Mouse (Mus musculus): ENCODE results near the gene Tial1.

- TF ChIP-seq CTCF (IDR thresholded peaks at IDR 0.05; ENCODE audit: low read depth) (no peak), EP300 (IDR thresholded peaks at IDR 0.05; ENCODE audit: low read depth) (no peak)
Observed at GRCm38 (mm10) chr7:128452731-128453130, 8.8 kb downstream of the Tial1 start.
